Mouse (Mus musculus): ENCODE results near the gene Rfx5.

- TF ChIP-seq MAX (IDR thresholded peaks at IDR 0.05; ENCODE audit: low read depth) (no peak), POLR2A (IDR thresholded peaks at IDR 0.05; ENCODE audit: insufficient read length, low read depth) (no peak), E2F4 (IDR thresholded peaks at IDR 0.05; ENCODE audit: insufficient read depth) (no peak)
Measured at GRCm38 (mm10) chr3:94984312-94984711, 30.4 kb downstream of the Rfx5 start.

All from myocyte (in vitro differentiated cells).